Mouse (Mus musculus) heart, embryonic 15.5 days (tissue): Measurements from ENCODE around the gene Mpdz. TPM values are rescaled to one million over a fixed set of nuclear protein-coding genes. Genes with fewer than 3 reads are reported as not detected.

ENCODE experiments used
- ATAC-seq: fragments of 200-750 bp; cut with Nextera tagmentation; replicated peaks from 2 replicates; pipeline ENCODE4 v1.8.0; 2017; ENCODE audit warnings: low read depth, moderate TSS enrichment; ENCODE audit not compliant: insufficient number of reproducible peaks, insufficient read depth, low FRiP score
- H3K27ac ChIP-seq: fragments of 300-500 bp; sonication (generic); 2 replicates; pipeline ENCODE4 v1.5.1; 2015; ENCODE audit warnings: mild to moderate bottlenecking, inconsistent platforms
- H3K27me3 ChIP-seq: fragments of 300-500 bp; sonication (generic); 2 replicates; pipeline ENCODE4 v1.6.1; 2015; ENCODE audit warnings: inconsistent platforms
- H3K36me3 ChIP-seq: fragments of 300-500 bp; sonication (generic); 2 replicates; pipeline ENCODE4 v1.6.1; 2015; ENCODE audit warnings: mild to moderate bottlenecking, inconsistent platforms
- H3K4me1 ChIP-seq: fragments of 300-500 bp; sonication (generic); replicated peaks from 2 replicates; pipeline ENCODE4 v1.6.1; 2015; ENCODE audit warnings: inconsistent platforms
- H3K4me2 ChIP-seq: fragments of 300-500 bp; sonication (generic); 2 replicates; pipeline ENCODE4 v1.6.1; 2015; ENCODE audit warnings: inconsistent platforms, mild to moderate bottlenecking, moderate library complexity
- H3K4me3 ChIP-seq: fragments of 300-500 bp; sonication (generic); 2 replicates; pipeline ENCODE4 v1.5.1; 2015; ENCODE audit warnings: mild to moderate bottlenecking, inconsistent platforms
- H3K9ac ChIP-seq: fragments of 300-500 bp; sonication (generic); 2 replicates; pipeline ENCODE4 v1.6.1; 2015; ENCODE audit warnings: mild to moderate bottlenecking, inconsistent platforms
- H3K9me3 ChIP-seq: fragments of 300-500 bp; sonication (generic); replicated peaks from 2 replicates; pipeline ENCODE4 v1.6.1; 2016; ENCODE audit warnings: inconsistent platforms
- WGBS: fragments of 180-500 bp; shearing (Covaris S2); methylation state at CpG from one replicate; pipeline ENCODE4 v1.1.7; 2015; ENCODE audit warnings: mixed read lengths; 5-methylcytosine and 5-hydroxymethylcytosine counted together
- polyA plus RNA-seq: library from polyadenylated mRNA; unstranded; fragments of >200 nt; fragmentation: Nextera tagmentation; extraction: Ambion mirVana; gene quantifications from 2 replicates; pipeline ENCODE4 v1.2.1, GENCODE M21; 2015

The Mpdz gene
- polyA plus RNA-seq, 1 experiment from 2014 or later = 17.5 TPM

- no peaks in the 10 kb centered on the region; the same call in 1 of the 2 replicates for H3K36me3 ChIP-seq
- H3K9me3 ChIP-seq = no peaks in the 10 kb centered on the region
- H3K27me3 ChIP-seq = no peaks in the 10 kb centered on the region
- no peak overlapping the region for H3K9ac ChIP-seq
- H3K4me2 ChIP-seq = no peak overlapping the region
- ATAC-seq = no peak
- no peak overlapping the region for H3K4me3 ChIP-seq
- no peak overlapping the region for H3K27ac ChIP-seq
- 0 out of 2 replicates have a peak, but pooled peaks cover 3% of the 10 kb centered on the region for H3K4me1 ChIP-seq
These were observed 53.4 kb downstream of the Mpdz start for GRCm38 (mm10) chr4:81389263-81389662.

GRCm38 (mm10) chr4:81387644-81388043 lies 55.0 kb downstream of the Mpdz start:
- Histone ChIP-seq H3K4me2 (no peak overlapping the region), H3K36me3 (peaks cover 10% of the 10 kb centered on the region; the same call in 1 of the 2 replicates), H3K9ac (no peak overlapping the region), H3K27ac (no peak overlapping the region), H3K4me3 (no peak overlapping the region), H3K4me1 (0 out of 2 replicates have a peak, but pooled peaks cover 3% of the 10 kb centered on the region), H3K9me3 (no peaks in the 10 kb centered on the region), H3K27me3 (no peaks in the 10 kb centered on the region)
- ATAC-seq = no peak
- WGBS = 80% methylated on average over 2 of the region's 2 CpGs

GRCm38 (mm10) chr4:81372355-81372754 lies 70.3 kb downstream of the Mpdz start:
- Histone ChIP-seq H3K4me3 (no peak overlapping the region), H3K36me3 (no peaks in the 10 kb centered on the region; the same call in none of the 2 replicates), H3K9ac (no peak overlapping the region), H3K27ac (peak overlapping the region; percentile 58), H3K27me3 (no peaks in the 10 kb centered on the region), H3K4me2 (no peak overlapping the region), H3K4me1 (0 out of 2 replicates have a peak, but pooled peaks cover 2% of the 10 kb centered on the region), H3K9me3 (no peaks in the 10 kb centered on the region)
- 52% methylated on average over 4 of the region's 4 CpGs for WGBS
- peak; percentile 35; the same call in 1 of the 2 replicates for ATAC-seq

GRCm38 (mm10) chr4:81351368-81351767 lies 91.2 kb downstream of the Mpdz start:
- Histone ChIP-seq H3K4me2 (no peak overlapping the region), H3K27ac (no peak overlapping the region), H3K4me1 (no peaks in the 10 kb centered on the region), H3K9me3 (no peaks in the 10 kb centered on the region), H3K9ac (no peak overlapping the region), H3K27me3 (no peaks in the 10 kb centered on the region), H3K36me3 (peaks cover 21% of the 10 kb centered on the region), H3K4me3 (no peak overlapping the region)
- 90% methylated on average over 3 of the region's 3 CpGs for WGBS
- ATAC-seq = no peak

- no peaks in the 10 kb centered on the region for H3K27me3 ChIP-seq
- ATAC-seq = no peak
- no peaks in the 10 kb centered on the region for H3K9me3 ChIP-seq
- WGBS = 83% methylated on average over 7 of the region's 7 CpGs
- no peak overlapping the region for H3K4me3 ChIP-seq
- no peak overlapping the region for H3K9ac ChIP-seq
- H3K27ac ChIP-seq = no peak overlapping the region
- no peaks in the 10 kb centered on the region for H3K4me1 ChIP-seq
- peaks cover 13% of the 10 kb centered on the region; the same call in 1 of the 2 replicates for H3K36me3 ChIP-seq
- H3K4me2 ChIP-seq = no peak overlapping the region
These were observed 94.0 kb downstream of the Mpdz start for GRCm38 (mm10) chr4:81348646-81349045.

GRCm38 (mm10) chr4:81345141-81345540 lies 97.5 kb downstream of the Mpdz start:
- Histone ChIP-seq H3K4me1 (no peaks in the 10 kb centered on the region), H3K4me3 (no peak overlapping the region), H3K9ac (no peak overlapping the region), H3K4me2 (no peak overlapping the region), H3K27ac (no peak overlapping the region), H3K27me3 (no peaks in the 10 kb centered on the region), H3K36me3 (peaks cover 13% of the 10 kb centered on the region; the same call in 1 of the 2 replicates), H3K9me3 (no peaks in the 10 kb centered on the region)
- WGBS = 62% methylated on average over 3 of the region's 3 CpGs
- ATAC-seq = no peak

GRCm38 (mm10) chr4:81333628-81333991 lies 109.0 kb downstream of the Mpdz start:
- no peak overlapping the region for H3K9ac ChIP-seq
- H3K4me1 ChIP-seq = no peaks in the 10 kb centered on the region
- H3K9me3 ChIP-seq = no peaks in the 10 kb centered on the region
- H3K4me2 ChIP-seq = no peak overlapping the region
- H3K4me3 ChIP-seq = no peak overlapping the region
- 0 out of 2 replicates have a peak overlapping the region, but pooled peaks have one; percentile 20 for H3K27ac ChIP-seq
- no peak for ATAC-seq
- H3K36me3 ChIP-seq = peaks cover 16% of the 10 kb centered on the region; the same call in 1 of the 2 replicates
- WGBS = 80% methylated on average over 2 of the region's 2 CpGs
- H3K27me3 ChIP-seq = no peaks in the 10 kb centered on the region

- Histone ChIP-seq H3K9ac (no peak overlapping the region), H3K4me1 (no peaks in the 10 kb centered on the region), H3K4me2 (no peak overlapping the region), H3K27me3 (no peaks in the 10 kb centered on the region), H3K27ac (0 out of 2 replicates have a peak overlapping the region, but pooled peaks have one; percentile 20), H3K36me3 (peaks cover 16% of the 10 kb centered on the region; the same call in 1 of the 2 replicates), H3K9me3 (no peaks in the 10 kb centered on the region), H3K4me3 (no peak overlapping the region)
- WGBS = 80% methylated on average over 11 of the region's 11 CpGs
- no peak for ATAC-seq
These were observed 109.6 kb downstream of the Mpdz start for GRCm38 (mm10) chr4:81332901-81333627.

GRCm38 (mm10) chr4:81332439-81332841 lies 110.2 kb downstream of the Mpdz start:
- peaks cover 16% of the 10 kb centered on the region; the same call in 1 of the 2 replicates for H3K36me3 ChIP-seq
- H3K27me3 ChIP-seq = no peaks in the 10 kb centered on the region
- no peak for ATAC-seq
- H3K27ac ChIP-seq = no peak overlapping the region
- no peak overlapping the region for H3K4me2 ChIP-seq
- no peaks in the 10 kb centered on the region for H3K9me3 ChIP-seq
- no peak overlapping the region for H3K9ac ChIP-seq
- no peak overlapping the region for H3K4me3 ChIP-seq
- no peaks in the 10 kb centered on the region for H3K4me1 ChIP-seq
- WGBS = 64% methylated on average over 6 of the region's 6 CpGs

- Histone ChIP-seq H3K4me3 (no peak overlapping the region), H3K27ac (no peak overlapping the region), H3K27me3 (no peaks in the 10 kb centered on the region), H3K9ac (no peak overlapping the region), H3K4me1 (no peaks in the 10 kb centered on the region), H3K4me2 (no peak overlapping the region), H3K36me3 (peaks cover 5% of the 10 kb centered on the region; the same call in 1 of the 2 replicates), H3K9me3 (no peaks in the 10 kb centered on the region)
- 86% methylated on average over 2 of the region's 2 CpGs for WGBS
- ATAC-seq = no peak
These were observed 114.9 kb downstream of the Mpdz start for GRCm38 (mm10) chr4:81327694-81328093.

- Histone ChIP-seq H3K4me1 (no peaks in the 10 kb centered on the region), H3K27me3 (no peaks in the 10 kb centered on the region), H3K36me3 (peaks cover 8% of the 10 kb centered on the region; the same call in 1 of the 2 replicates), H3K27ac (no peak overlapping the region), H3K9ac (no peak overlapping the region), H3K4me3 (no peak overlapping the region), H3K9me3 (no peaks in the 10 kb centered on the region), H3K4me2 (no peak overlapping the region)
- ATAC-seq = no peak
- WGBS = 85% methylated on average over 4 of the region's 4 CpGs
These were observed 118.8 kb downstream of the Mpdz start for GRCm38 (mm10) chr4:81323853-81324252.

- 87% methylated on average over 3 of the region's 3 CpGs for WGBS
- Histone ChIP-seq H3K9ac (no peak overlapping the region), H3K36me3 (peaks cover 14% of the 10 kb centered on the region), H3K4me3 (no peak overlapping the region), H3K4me1 (no peaks in the 10 kb centered on the region), H3K27ac (no peak overlapping the region), H3K27me3 (no peaks in the 10 kb centered on the region), H3K9me3 (no peaks in the 10 kb centered on the region), H3K4me2 (no peak overlapping the region)
- no peak for ATAC-seq
These were observed 120.4 kb downstream of the Mpdz start for GRCm38 (mm10) chr4:81322232-81322631.
